Mouse (Mus musculus) kidney, postnatal 0 days (tissue): ENCODE results near the gene Vpreb3. TPM values are rescaled to one million over a fixed set of nuclear protein-coding genes. Genes with fewer than 3 reads are reported as not detected.

Experiments used
- ATAC-seq: fragments of 200-750 bp; cut with Nextera tagmentation; replicated peaks from 2 replicates; pipeline ENCODE4 v1.8.0; 2017; ENCODE audit warnings: low read depth, moderate number of reproducible peaks, moderate TSS enrichment, moderate library complexity; ENCODE audit not compliant: low FRiP score
- DNase-seq: peaks from one replicate; pipeline ENCODE4 v3.0.0-alpha.2; 2016; ENCODE audit warnings: low spot score
- H3K27ac ChIP-seq: fragments of 300-500 bp; sonication (generic); 2 replicates; pipeline ENCODE4 v1.5.1; 2014; ENCODE audit warnings: mild to moderate bottlenecking
- H3K27me3 ChIP-seq: fragments of 300-500 bp; sonication (generic); 2 replicates; pipeline ENCODE4 v1.6.1; 2014; ENCODE audit warnings: low read length, mixed read lengths; ENCODE audit not compliant: insufficient read depth
- H3K36me3 ChIP-seq: fragments of 300-500 bp; sonication (generic); 2 replicates; pipeline ENCODE4 v1.6.1; 2014; ENCODE audit warnings: low read length, mixed read lengths; ENCODE audit not compliant: insufficient read depth
- H3K4me1 ChIP-seq: fragments of 300-500 bp; sonication (generic); replicated peaks from 2 replicates; pipeline ENCODE4 v1.6.1; 2014; ENCODE audit warnings: antibody characterized with exemption, low read length, mixed read lengths; ENCODE audit not compliant: insufficient read depth
- H3K4me2 ChIP-seq: fragments of 300-500 bp; sonication (generic); 2 replicates; pipeline ENCODE4 v1.6.1; 2014; ENCODE audit warnings: mild to moderate bottlenecking, low read length, moderate library complexity, mixed read lengths
- H3K4me3 ChIP-seq: fragments of 300-500 bp; sonication (generic); replicated peaks from 2 replicates; pipeline ENCODE4 v1.5.1; 2014; ENCODE audit warnings: low read depth, low read length
- H3K9ac ChIP-seq: fragments of 300-500 bp; sonication (generic); 2 replicates; pipeline ENCODE4 v1.6.1; 2014; ENCODE audit warnings: low read depth, low read length
- H3K9me3 ChIP-seq: fragments of 300-500 bp; sonication (generic); replicated peaks from 2 replicates; pipeline ENCODE4 v1.6.1; 2016; ENCODE audit warnings: low read length, inconsistent platforms, mixed read lengths
- CTCF ChIP-seq: IDR thresholded peaks from 2 replicates; pipeline ENCODE4 v1.5.1; 2016; ENCODE audit warnings: antibody characterized with exemption, low read depth, mild to moderate bottlenecking, moderate library complexity
- WGBS: fragments of 180-500 bp; shearing (Covaris S2); extraction: QIAGEN DNeasy Blood & Tissue Kit; methylation state at CpG from one replicate; pipeline ENCODE4 v1.1.7; 2014; 5-methylcytosine and 5-hydroxymethylcytosine counted together
- polyA plus RNA-seq: library from polyadenylated mRNA; unstranded; fragments of >200 nt; fragmentation: Nextera tagmentation; extraction: Ambion mirVana; gene quantifications from 2 replicates; pipeline ENCODE4 v1.2.1, GENCODE M21; 2015

Vpreb3 gene
- 0.78 and 0.97 TPM in 2 replicates for polyA plus RNA-seq

GRCm38 (mm10) chr10:75942736-75943477 is at the start of gene Vpreb3:
Vpreb3 (plus strand) TSS chr10:75943057.
- WGBS, result 81% methylated on average over 15 of the region's 15 CpGs
- TF ChIP-seq CTCF, result no peak

GRCm38 (mm10) chr10:75893089-75893750 is 49.6 kb upstream of the Vpreb3 start, which contains the start of gene Derl3:
Derl3 (plus strand) TSS chr10:75893413.
- no peaks in the 10 kb centered on the region for H3K9me3 ChIP-seq
- no peak for TF ChIP-seq CTCF
- DNase-seq (peak; percentile 99), ATAC-seq (peak; percentile 99)
- peaks cover 22% of the 10 kb centered on the region for H3K36me3 ChIP-seq
- peak within 1 kb of the TSS; percentile 46; the same call in 1 of the 2 replicates for H3K9ac ChIP-seq
- H3K4me1 ChIP-seq, result peaks cover 13% of the 10 kb centered on the region
- no peaks in the 10 kb centered on the region for H3K27me3 ChIP-seq
- peak within 1 kb of the TSS; percentile 25; the same call in 1 of the 2 replicates for H3K27ac ChIP-seq
- WGBS, result 2% methylated on average over 51 of the region's 51 CpGs
- H3K4me2 ChIP-seq, result peak within 1 kb of the TSS; percentile 85
- peak within 1 kb of the TSS; percentile 34 for H3K4me3 ChIP-seq

More at GRCm38 (mm10) chr10:75942736-75943477, at the start of gene Vpreb3:
- no peak for ATAC-seq
- 0 out of 2 replicates have a peak, but pooled peaks cover 6% of the 10 kb centered on the region for H3K4me1 ChIP-seq
- H3K9ac ChIP-seq, result no peak within 1 kb of the TSS
- no peak within 1 kb of the TSS for H3K4me3 ChIP-seq
- no peaks in the 10 kb centered on the region for H3K9me3 ChIP-seq
- H3K4me2 ChIP-seq, result no peak within 1 kb of the TSS
- H3K27ac ChIP-seq, result peak within 1 kb of the TSS; percentile 47; the same call in 1 of the 2 replicates
- no peak for DNase-seq
- no peaks in the 10 kb centered on the region for H3K36me3 ChIP-seq
- H3K27me3 ChIP-seq, result no peaks in the 10 kb centered on the region

- Histone ChIP-seq H3K4me3 (no peak overlapping the region), H3K36me3 (peaks cover 24% of the 10 kb centered on the region), H3K9ac (no peak overlapping the region), H3K27ac (no peak overlapping the region), H3K4me1 (peaks cover 8% of the 10 kb centered on the region), H3K9me3 (no peaks in the 10 kb centered on the region), H3K4me2 (no peak overlapping the region), H3K27me3 (no peaks in the 10 kb centered on the region)
- 56% methylated on average over 6 of the region's 6 CpGs for WGBS
- no peak for DNase-seq
- no peak for ATAC-seq
- no peak for TF ChIP-seq CTCF
Measured at GRCm38 (mm10) chr10:75894601-75895000, 48.3 kb upstream of the Vpreb3 start.

GRCm38 (mm10) chr10:75895730-75896129 is 47.1 kb upstream of the Vpreb3 start:
- no peaks in the 10 kb centered on the region for H3K9me3 ChIP-seq
- ATAC-seq (no peak), DNase-seq (no peak)
- no peak overlapping the region for H3K4me2 ChIP-seq
- peaks cover 7% of the 10 kb centered on the region for H3K4me1 ChIP-seq
- no peak overlapping the region for H3K27ac ChIP-seq
- 91% methylated on average over 5 of the region's 5 CpGs for WGBS
- no peaks in the 10 kb centered on the region for H3K27me3 ChIP-seq
- H3K4me3 ChIP-seq, result no peak overlapping the region
- TF ChIP-seq CTCF, result no peak
- peaks cover 33% of the 10 kb centered on the region for H3K36me3 ChIP-seq
- no peak overlapping the region for H3K9ac ChIP-seq

GRCm38 (mm10) chr10:75896208-75896607 is 46.6 kb upstream of the Vpreb3 start:
- no peak overlapping the region for H3K4me3 ChIP-seq
- no peaks in the 10 kb centered on the region for H3K9me3 ChIP-seq
- peaks cover 7% of the 10 kb centered on the region for H3K4me1 ChIP-seq
- H3K27me3 ChIP-seq, result no peaks in the 10 kb centered on the region
- no peak overlapping the region for H3K9ac ChIP-seq
- no peak for DNase-seq
- H3K36me3 ChIP-seq, result peaks cover 33% of the 10 kb centered on the region
- no peak overlapping the region for H3K27ac ChIP-seq
- TF ChIP-seq CTCF, result no peak
- WGBS, result 92% methylated on average over 1 of the region's 1 CpGs
- no peak for ATAC-seq
- H3K4me2 ChIP-seq, result no peak overlapping the region

GRCm38 (mm10) chr10:75897373-75897772 is 45.5 kb upstream of the Vpreb3 start:
- no peak overlapping the region for H3K4me2 ChIP-seq
- no peaks in the 10 kb centered on the region for H3K27me3 ChIP-seq
- peak; percentile 81 for DNase-seq
- TF ChIP-seq CTCF, result peak; percentile 92
- WGBS, result 36% methylated on average over 6 of the region's 6 CpGs
- H3K27ac ChIP-seq, result no peak overlapping the region
- H3K9ac ChIP-seq, result no peak overlapping the region
- H3K9me3 ChIP-seq, result no peaks in the 10 kb centered on the region
- ATAC-seq, result no peak
- H3K4me1 ChIP-seq, result peaks cover 7% of the 10 kb centered on the region
- peaks cover 40% of the 10 kb centered on the region for H3K36me3 ChIP-seq
- no peak overlapping the region for H3K4me3 ChIP-seq
